Mouse (Mus musculus) neural tube, embryonic 13.5 days (tissue): ENCODE data around the gene Igfbp7. TPM values are rescaled to one million over a fixed set of nuclear protein-coding genes. Genes with fewer than 3 reads are reported as not detected.

Experiments used
- ATAC-seq: fragments of 200-750 bp; cut with Nextera tagmentation; 2 replicates; pipeline ENCODE4 v1.8.0; 2017; ENCODE audit warnings: low read depth, mild to moderate bottlenecking, moderate TSS enrichment, moderate library complexity
- H3K27ac ChIP-seq: fragments of 300-500 bp; sonication (generic); replicated peaks from 2 replicates; pipeline ENCODE4 v1.5.1; 2015; ENCODE audit warnings: moderate library complexity, mild to moderate bottlenecking, inconsistent platforms
- H3K27me3 ChIP-seq: fragments of 300-500 bp; sonication (generic); 2 replicates; pipeline ENCODE4 v1.6.1; 2015; ENCODE audit warnings: mild to moderate bottlenecking, inconsistent platforms
- H3K36me3 ChIP-seq: fragments of 300-500 bp; sonication (generic); 2 replicates; pipeline ENCODE4 v1.6.1; 2015; ENCODE audit warnings: mild to moderate bottlenecking, inconsistent platforms
- H3K4me1 ChIP-seq: fragments of 300-500 bp; sonication (generic); replicated peaks from 2 replicates; pipeline ENCODE4 v1.6.1; 2015; ENCODE audit warnings: inconsistent platforms
- H3K4me2 ChIP-seq: fragments of 300-500 bp; sonication (generic); 2 replicates; pipeline ENCODE4 v1.6.1; 2015; ENCODE audit warnings: inconsistent platforms, mild to moderate bottlenecking, moderate library complexity
- H3K4me3 ChIP-seq: fragments of 300-500 bp; sonication (generic); 2 replicates; pipeline ENCODE4 v1.5.1; 2015; ENCODE audit warnings: mild to moderate bottlenecking, inconsistent platforms
- H3K9ac ChIP-seq: fragments of 300-500 bp; sonication (generic); 2 replicates; pipeline ENCODE4 v1.6.1; 2015; ENCODE audit warnings: moderate library complexity, mild to moderate bottlenecking, inconsistent platforms
- H3K9me3 ChIP-seq: fragments of 300-500 bp; sonication (generic); 2 replicates; pipeline ENCODE4 v1.6.1; 2016; ENCODE audit warnings: inconsistent platforms
- WGBS: fragments of 180-500 bp; shearing (Covaris S2); methylation state at CpG from one replicate; pipeline ENCODE4 v1.1.7; 2015; 5-methylcytosine and 5-hydroxymethylcytosine counted together
- polyA plus RNA-seq: library from polyadenylated mRNA; unstranded; fragments of >200 nt; fragmentation: Nextera tagmentation; extraction: Ambion mirVana; gene quantifications from 2 replicates; pipeline ENCODE4 v1.2.1, GENCODE M21; 2015

Igfbp7 gene
- polyA plus RNA-seq, 1 experiment from 2014 or later = 62.6 TPM

DNA sequence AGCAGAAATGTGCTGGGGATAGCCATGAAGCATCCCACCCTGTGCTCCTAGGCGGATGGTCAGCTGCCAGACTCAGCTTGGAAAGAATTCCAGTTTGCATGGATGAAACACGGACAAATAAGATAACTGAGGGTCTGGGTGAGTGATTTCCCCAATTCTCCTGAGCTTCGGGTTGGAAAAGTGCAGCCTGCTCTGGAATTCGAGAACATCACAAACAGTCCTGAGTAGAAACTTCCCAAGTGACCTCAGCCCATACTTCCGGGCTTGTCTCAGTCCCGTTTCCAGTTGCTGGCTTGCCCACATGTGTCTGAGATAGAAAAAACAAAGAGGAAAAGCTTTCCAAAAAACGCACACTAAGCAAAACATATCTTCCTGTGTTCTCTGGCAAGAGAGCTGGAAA, 35.6 kb downstream of the Igfbp7 start:
- ATAC-seq = no peak
- H3K36me3 ChIP-seq = no peaks in the 10 kb centered on the region
- H3K9me3 ChIP-seq = no peaks in the 10 kb centered on the region
- no peak overlapping the region for H3K27ac ChIP-seq
- no peaks in the 10 kb centered on the region for H3K27me3 ChIP-seq
- WGBS = 81% methylated on average over 7 of the region's 7 CpGs
- no peak overlapping the region for H3K4me3 ChIP-seq
- no peak overlapping the region for H3K4me2 ChIP-seq
- H3K4me1 ChIP-seq = peaks cover 5% of the 10 kb centered on the region
- no peak overlapping the region for H3K9ac ChIP-seq

DNA sequence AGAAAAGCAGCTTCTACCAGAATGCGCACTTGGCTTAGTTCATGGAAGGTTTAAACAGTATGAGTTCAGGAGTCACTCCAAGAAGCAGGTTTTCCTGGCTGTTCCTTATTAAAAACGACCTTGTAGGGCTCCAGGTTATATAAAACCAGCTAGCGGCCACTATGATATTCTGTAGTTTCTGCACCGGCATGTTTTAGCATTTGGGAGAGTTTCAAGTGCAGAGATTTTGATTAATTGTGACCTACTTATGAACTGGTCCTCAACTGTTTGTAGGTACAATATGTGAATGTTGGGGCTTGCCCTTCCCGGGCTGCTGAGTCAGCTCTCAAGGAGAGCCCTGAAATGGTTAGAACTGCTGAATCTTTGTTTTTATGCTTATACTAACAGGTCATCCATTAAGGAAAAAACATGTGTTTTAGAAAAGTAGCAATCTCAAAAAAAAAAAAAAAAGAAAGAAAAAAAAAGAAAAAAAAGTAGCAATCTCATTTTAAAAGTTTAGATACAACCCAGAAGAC, 37.4 kb downstream of the Igfbp7 start:
- no peaks in the 10 kb centered on the region for H3K36me3 ChIP-seq

DNA sequence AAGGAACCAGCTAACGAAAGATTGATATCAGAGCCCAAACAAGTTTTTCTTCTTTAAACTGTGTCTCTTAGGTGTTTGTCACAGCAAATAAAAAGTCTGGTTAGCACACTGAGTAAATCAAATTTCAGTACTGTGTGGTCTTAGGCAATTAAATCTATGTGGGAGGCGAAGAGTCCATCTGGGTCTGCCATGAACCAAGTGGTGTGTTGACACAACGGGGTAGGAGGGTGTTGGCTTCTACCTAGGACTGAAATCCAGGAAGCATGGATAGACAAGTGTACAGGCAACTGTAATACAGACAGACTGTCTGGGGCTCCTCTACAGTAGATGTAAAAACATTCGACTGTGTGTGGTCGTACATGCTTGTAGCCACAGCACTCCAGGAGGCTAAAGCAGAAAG, 38.4 kb downstream of the Igfbp7 start:
- Histone ChIP-seq H3K4me1 (peaks cover 5% of the 10 kb centered on the region), H3K9me3 (no peaks in the 10 kb centered on the region), H3K4me2 (no peak overlapping the region), H3K27ac (no peak overlapping the region), H3K9ac (no peak overlapping the region), H3K36me3 (no peaks in the 10 kb centered on the region), H3K4me3 (no peak overlapping the region), H3K27me3 (no peaks in the 10 kb centered on the region)
- WGBS = 88% methylated on average over 5 of the region's 5 CpGs
- no peak for ATAC-seq

More for the DNA sequence above, 37.4 kb downstream of the Igfbp7 start:
- H3K4me3 ChIP-seq = no peak overlapping the region
- H3K4me1 ChIP-seq = peaks cover 5% of the 10 kb centered on the region
- H3K9me3 ChIP-seq = no peaks in the 10 kb centered on the region
- no peak overlapping the region for H3K27ac ChIP-seq
- no peak overlapping the region for H3K9ac ChIP-seq
- no peak for ATAC-seq
- H3K27me3 ChIP-seq = no peaks in the 10 kb centered on the region
- 81% methylated on average over 5 of the region's 5 CpGs for WGBS
- no peak overlapping the region for H3K4me2 ChIP-seq

DNA sequence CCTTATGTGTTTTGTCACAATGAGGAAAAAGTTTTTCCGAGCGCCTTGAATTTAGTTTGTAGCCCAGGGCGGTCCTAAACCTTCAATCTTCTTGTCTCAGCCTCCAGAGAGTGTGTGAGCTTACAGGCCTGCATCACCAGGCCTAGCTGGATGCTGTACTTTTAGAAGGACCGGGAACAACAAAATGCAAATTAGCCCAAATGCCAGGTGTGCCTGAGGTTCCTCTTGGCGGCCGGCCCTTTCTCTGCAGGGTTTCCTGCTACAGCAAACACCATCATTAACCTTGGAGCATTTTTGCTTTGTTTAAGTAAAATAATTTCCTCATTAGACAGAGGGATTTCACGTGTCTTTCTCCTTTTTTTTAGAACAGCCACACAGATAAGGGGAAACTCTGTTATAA, 39.6 kb downstream of the Igfbp7 start:
- Histone ChIP-seq H3K4me3 (no peak overlapping the region), H3K4me2 (no peak overlapping the region), H3K9me3 (no peaks in the 10 kb centered on the region), H3K27ac (no peak overlapping the region), H3K27me3 (no peaks in the 10 kb centered on the region), H3K9ac (no peak overlapping the region), H3K36me3 (no peaks in the 10 kb centered on the region), H3K4me1 (peaks cover 5% of the 10 kb centered on the region)
- WGBS = 41% methylated on average over 7 of the region's 7 CpGs
- no peak for ATAC-seq

DNA sequence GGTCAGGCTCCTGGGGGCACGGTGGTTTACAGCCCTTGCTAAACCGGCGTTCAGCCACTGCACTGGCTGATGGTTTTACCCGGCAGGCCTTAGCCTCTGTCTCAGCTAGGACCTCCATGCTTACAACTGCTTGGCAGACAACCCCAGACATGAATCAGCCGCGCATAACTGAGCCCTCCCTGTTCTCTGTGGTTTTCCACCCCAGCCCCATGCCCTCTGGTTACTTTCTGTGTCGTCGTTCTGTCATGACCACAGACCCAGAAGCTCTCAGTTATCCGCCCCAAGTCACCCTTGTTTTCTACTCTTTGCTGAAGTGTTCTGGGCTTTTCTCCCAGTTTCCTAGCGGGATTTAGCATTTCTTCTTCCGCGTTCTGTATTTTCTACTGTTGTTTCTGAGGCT, 40.2 kb downstream of the Igfbp7 start:
- WGBS = 60% methylated on average over 12 of the region's 12 CpGs
- no peak for ATAC-seq

DNA sequence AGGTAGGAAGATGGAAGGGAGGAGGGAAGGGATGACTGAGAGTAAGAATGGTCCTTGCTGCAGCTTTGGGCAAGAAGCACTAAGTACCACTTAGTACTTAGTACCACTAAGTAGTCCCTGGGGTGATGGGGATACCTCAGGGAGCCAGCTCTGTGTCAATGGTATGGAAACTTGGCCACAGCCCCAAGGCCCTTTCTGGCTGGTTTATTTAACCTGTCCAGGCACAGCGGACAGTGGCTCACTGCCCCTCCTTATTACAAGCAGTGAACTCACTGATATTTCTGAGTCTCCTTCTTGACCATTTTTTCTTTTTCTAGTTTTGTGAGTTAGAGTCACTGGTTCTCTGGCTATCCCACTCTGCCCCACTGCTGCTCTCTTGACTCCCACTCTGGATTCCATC, 40.7 kb downstream of the Igfbp7 start:
- Histone ChIP-seq H3K27me3 (no peaks in the 10 kb centered on the region), H3K9ac (no peak overlapping the region), H3K4me1 (no peaks in the 10 kb centered on the region), H3K4me3 (no peak overlapping the region), H3K9me3 (no peaks in the 10 kb centered on the region), H3K27ac (no peak overlapping the region), H3K4me2 (no peak overlapping the region), H3K36me3 (no peaks in the 10 kb centered on the region)
- WGBS = 100% methylated on average over 1 of the region's 1 CpGs
- no peak for ATAC-seq

More for the DNA sequence above, 40.2 kb downstream of the Igfbp7 start:
- Histone ChIP-seq H3K9ac (no peak overlapping the region), H3K9me3 (no peaks in the 10 kb centered on the region), H3K27ac (no peak overlapping the region), H3K27me3 (no peaks in the 10 kb centered on the region), H3K4me2 (no peak overlapping the region), H3K4me3 (no peak overlapping the region), H3K4me1 (peaks cover 2% of the 10 kb centered on the region), H3K36me3 (no peaks in the 10 kb centered on the region)

DNA sequence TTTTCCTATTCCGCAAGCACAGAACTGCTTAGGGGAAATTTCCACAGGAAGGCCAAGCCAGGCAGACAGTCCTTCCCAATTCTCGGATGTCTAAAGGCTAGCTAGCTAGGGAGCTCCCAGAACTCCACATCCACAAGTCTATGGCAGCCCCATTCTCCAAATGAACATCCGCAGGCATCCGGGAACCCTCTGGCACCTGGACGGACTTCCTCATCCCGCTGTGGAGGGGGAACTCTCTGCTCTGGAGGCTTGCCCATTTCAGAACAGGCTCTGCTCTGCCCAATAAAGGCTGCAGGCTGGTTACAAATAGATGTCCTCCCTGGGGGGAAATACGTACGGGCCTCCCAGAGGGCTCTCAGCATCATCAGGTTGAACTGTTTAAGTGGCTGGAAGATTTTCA, 41.5 kb downstream of the Igfbp7 start:
- H3K9ac ChIP-seq = no peak overlapping the region
- no peak for ATAC-seq
- no peaks in the 10 kb centered on the region for H3K4me1 ChIP-seq
- H3K27me3 ChIP-seq = no peaks in the 10 kb centered on the region
- no peak overlapping the region for H3K4me2 ChIP-seq
- 82% methylated on average over 8 of the region's 8 CpGs for WGBS
- H3K9me3 ChIP-seq = no peaks in the 10 kb centered on the region
- no peak overlapping the region for H3K4me3 ChIP-seq
- H3K27ac ChIP-seq = no peak overlapping the region
- H3K36me3 ChIP-seq = no peaks in the 10 kb centered on the region

DNA sequence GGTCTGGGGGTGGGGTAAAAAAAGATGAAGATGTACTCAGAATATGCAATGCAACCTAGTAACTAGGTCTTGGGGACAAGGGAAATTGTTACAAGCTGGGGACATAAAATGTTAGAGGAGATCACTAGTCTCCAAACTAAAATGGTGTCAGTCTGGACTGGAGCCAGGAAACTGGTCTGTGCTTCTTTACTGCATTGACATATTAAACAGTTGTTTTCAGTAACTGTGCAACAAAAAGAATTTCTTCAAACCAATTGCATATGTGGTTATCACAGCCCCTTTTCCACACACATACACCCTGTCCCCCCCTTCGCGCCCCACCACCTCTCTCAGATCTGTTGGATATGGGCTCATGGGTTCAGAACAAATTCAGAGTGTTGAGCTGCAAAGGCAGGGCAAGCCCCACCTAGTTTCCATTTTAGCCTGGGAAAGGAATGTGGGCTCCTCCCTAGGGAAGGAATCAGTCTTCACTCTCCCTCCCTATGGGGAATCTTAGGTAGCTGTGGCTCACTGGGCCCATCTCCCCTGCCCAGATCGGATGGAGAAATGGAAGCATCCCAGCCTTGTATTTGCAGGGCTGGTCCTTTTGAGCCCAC, 43.3 kb downstream of the Igfbp7 start:
- Histone ChIP-seq H3K27ac (no peak overlapping the region), H3K9ac (no peak overlapping the region), H3K4me3 (no peak overlapping the region), H3K4me1 (no peaks in the 10 kb centered on the region), H3K9me3 (no peaks in the 10 kb centered on the region), H3K36me3 (no peaks in the 10 kb centered on the region), H3K27me3 (no peaks in the 10 kb centered on the region), H3K4me2 (no peak overlapping the region)
- WGBS = 93% methylated on average over 3 of the region's 3 CpGs
- ATAC-seq = no peak

DNA sequence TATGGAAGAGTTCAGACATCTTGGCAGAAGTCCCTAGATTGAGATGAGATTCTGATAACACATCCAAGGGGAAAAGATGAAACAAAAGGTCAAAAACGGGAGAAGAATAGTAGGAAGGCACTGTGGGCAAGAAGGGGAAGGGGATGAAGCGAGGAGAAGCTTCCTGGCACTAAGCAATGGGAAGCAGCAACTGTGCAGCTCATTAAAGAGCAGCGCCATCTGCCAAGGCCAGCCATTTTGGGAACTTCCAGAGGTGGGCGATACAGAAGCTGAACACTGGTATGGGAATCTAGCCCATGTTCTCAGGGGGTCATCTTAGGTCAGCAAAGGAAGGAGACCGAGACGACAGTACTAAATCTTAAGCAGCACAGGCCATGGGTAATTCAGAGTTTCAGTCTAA, 44.2 kb downstream of the Igfbp7 start:
- Histone ChIP-seq H3K27me3 (no peaks in the 10 kb centered on the region), H3K4me3 (no peak overlapping the region), H3K27ac (no peak overlapping the region), H3K9me3 (no peaks in the 10 kb centered on the region), H3K4me2 (no peak overlapping the region), H3K9ac (no peak overlapping the region), H3K36me3 (no peaks in the 10 kb centered on the region), H3K4me1 (peaks cover 2% of the 10 kb centered on the region)
- whole genome bisulfite sequencing = 84% methylated on average over 6 of the region's 6 CpGs
- ATAC-seq = no peak

DNA sequence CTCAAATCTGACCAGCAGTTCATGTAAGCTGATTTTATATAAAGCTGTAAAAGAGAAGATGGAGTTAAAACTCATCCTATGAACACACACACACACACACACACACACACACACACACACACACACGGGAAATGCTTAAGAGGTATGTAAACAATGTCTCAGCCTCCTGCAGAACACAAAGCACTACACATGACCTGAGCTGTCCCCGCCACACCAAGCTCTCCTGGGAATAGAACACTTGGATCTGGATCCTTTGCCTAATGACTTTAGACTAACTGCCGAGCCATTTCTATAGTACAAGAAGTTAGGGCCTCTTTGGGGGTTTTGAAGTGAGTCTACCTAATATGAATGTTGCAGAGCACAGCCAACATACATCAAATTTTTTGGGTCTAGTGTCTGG, 45.7 kb downstream of the Igfbp7 start:
- no peak overlapping the region for H3K27ac ChIP-seq
- 68% methylated on average over 3 of the region's 3 CpGs for WGBS
- H3K4me3 ChIP-seq = no peak overlapping the region
- H3K27me3 ChIP-seq = peaks cover 4% of the 10 kb centered on the region; the same call in 1 of the 2 replicates
- H3K4me2 ChIP-seq = no peak overlapping the region
- no peak overlapping the region for H3K9ac ChIP-seq
- no peaks in the 10 kb centered on the region for H3K36me3 ChIP-seq
- peaks cover 15% of the 10 kb centered on the region for H3K4me1 ChIP-seq
- no peak for ATAC-seq
- H3K9me3 ChIP-seq = no peaks in the 10 kb centered on the region

DNA sequence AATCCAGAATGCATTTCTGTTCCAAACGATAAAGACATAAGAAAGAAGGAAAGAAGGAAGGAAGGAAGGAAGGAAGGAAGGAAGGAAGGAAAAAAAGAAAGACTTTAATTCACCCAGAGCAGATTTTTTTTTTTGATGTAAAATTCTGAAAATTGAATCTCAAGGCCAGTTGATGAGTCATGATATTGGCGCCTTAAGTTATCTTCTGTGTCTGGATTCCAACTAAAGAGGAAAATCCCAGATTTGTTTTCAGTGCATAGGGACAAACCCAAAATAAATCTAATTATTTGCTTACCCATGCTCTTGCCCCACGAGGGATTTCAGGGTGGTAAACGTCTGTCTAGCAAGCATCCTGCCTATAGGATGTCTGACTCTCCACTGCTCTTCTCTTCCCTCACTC, 46.8 kb downstream of the Igfbp7 start:
- no peaks in the 10 kb centered on the region for H3K9me3 ChIP-seq
- H3K36me3 ChIP-seq = no peaks in the 10 kb centered on the region
- peaks cover 4% of the 10 kb centered on the region; the same call in 1 of the 2 replicates for H3K27me3 ChIP-seq
- no peak overlapping the region for H3K4me2 ChIP-seq
- ATAC-seq = no peak
- no peak overlapping the region for H3K27ac ChIP-seq
- H3K4me1 ChIP-seq = peaks cover 15% of the 10 kb centered on the region
- WGBS = 76% methylated on average over 4 of the region's 4 CpGs
- H3K4me3 ChIP-seq = no peak overlapping the region
- H3K9ac ChIP-seq = no peak overlapping the region

DNA sequence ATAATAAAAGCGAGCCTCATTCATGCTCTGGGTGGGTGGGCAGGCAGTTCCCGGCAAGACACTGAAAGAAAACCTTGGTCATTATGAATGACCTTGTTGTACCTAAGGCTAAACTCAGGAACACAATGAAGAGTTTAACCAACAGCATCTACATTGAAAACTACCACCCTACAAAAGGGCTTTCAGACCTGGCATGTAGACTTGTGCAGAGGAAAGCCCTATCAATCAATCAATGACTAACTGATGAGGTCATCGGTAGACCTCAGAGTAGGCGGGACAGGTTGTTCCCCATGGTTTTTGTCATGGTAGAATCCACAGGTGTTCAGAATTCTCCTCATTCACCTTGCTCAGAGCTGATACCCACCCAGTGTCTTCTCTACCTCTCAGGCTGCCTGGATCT, 47.9 kb downstream of the Igfbp7 start:
- Histone ChIP-seq H3K27ac (no peak overlapping the region), H3K36me3 (no peaks in the 10 kb centered on the region)

DNA sequence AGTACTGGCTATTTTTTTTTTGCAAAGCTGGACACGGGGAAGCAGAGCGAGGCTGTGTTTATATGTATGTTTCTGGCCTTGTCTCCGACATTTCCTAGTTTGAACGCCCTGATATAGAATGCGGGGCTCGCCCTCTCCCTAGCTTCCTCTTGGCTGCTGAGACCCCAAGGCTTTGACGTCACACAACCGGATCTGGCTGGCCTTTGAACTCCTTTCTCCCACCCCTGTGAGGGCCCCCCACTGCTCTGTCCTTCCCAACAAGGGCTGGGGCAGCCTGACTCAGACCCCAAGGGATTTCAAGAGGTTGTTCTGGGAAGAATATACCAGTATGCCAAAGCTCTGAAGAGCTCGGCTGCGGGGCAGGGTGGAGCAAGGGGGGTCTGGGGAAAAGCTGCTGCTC, 49.5 kb downstream of the Igfbp7 start:
- 6% methylated on average over 10 of the region's 10 CpGs for WGBS
- Histone ChIP-seq H3K36me3 (no peaks in the 10 kb centered on the region), H3K4me2 (peak overlapping the region; percentile 59), H3K9me3 (no peaks in the 10 kb centered on the region), H3K4me1 (peaks cover 27% of the 10 kb centered on the region), H3K27ac (peak overlapping the region; percentile 19; the same call in 1 of the 2 replicates), H3K4me3 (peak overlapping the region; percentile 34), H3K27me3 (peaks cover 10% of the 10 kb centered on the region), H3K9ac (peak overlapping the region; percentile 62)
- ATAC-seq = peak; percentile 58

More for the DNA sequence above, 47.9 kb downstream of the Igfbp7 start:
- no peak overlapping the region for H3K9ac ChIP-seq
- H3K4me1 ChIP-seq = peaks cover 16% of the 10 kb centered on the region
- H3K9me3 ChIP-seq = no peaks in the 10 kb centered on the region
- no peak overlapping the region for H3K4me3 ChIP-seq
- 88% methylated on average over 4 of the region's 4 CpGs for WGBS
- H3K4me2 ChIP-seq = no peak overlapping the region
- peaks cover 4% of the 10 kb centered on the region; the same call in 1 of the 2 replicates for H3K27me3 ChIP-seq
- no peak for ATAC-seq
